Mouse (Mus musculus) gastrocnemius, postnatal 25 days (tissue): Measurements from ENCODE around the gene Aif1. TPM values are rescaled to one million over a fixed set of nuclear protein-coding genes. Genes with fewer than 3 reads are reported as not detected.

Experiments
- DNase-seq: peaks from one replicate; pipeline ENCODE4 v3.0.0; 2022
- long read RNA-seq, 2 experiments: library from polyadenylated mRNA; stranded (forward); transcript quantifications; one replicate each; pipeline ENCODE4 v2.0.0; 2021
- total RNA-seq, 2 experiments: library from RNA; stranded (reverse); gene quantifications; 1 replicate in 1 of 2; 2 replicates in 1 of 2; pipeline ENCODE4 v1.2.3; 2021

Gene Aif1
- 1 to 10 TPM in 1 of 2 experiments, under 1 TPM in 1; 0.97 to 1.4 TPM for total RNA-seq
- long read RNA-seq, experiment 1, partial matches to known transcripts, result 0 of 2 reads
- long read RNA-seq, experiment 1, other reads (novel, unspliced or antisense), result 0 of 2 reads
- long read RNA-seq, experiment 2, partial matches to known transcripts, result 0 of 1 reads
- long read RNA-seq, experiment 2, other reads (novel, unspliced or antisense), result 1 of 1 reads

GRCm38 (mm10) chr17:35175968-35176367 lies at the start of gene Aif1:
Gene Aif1 (minus strand): TSS chr17:35176068.
- no peak for DNase-seq

GRCm38 (mm10) chr17:35225456-35225855 lies 49.6 kb upstream of the Aif1 start:
- DNase-seq, result no peak

GRCm38 (mm10) chr17:35224641-35225040 lies 48.8 kb upstream of the Aif1 start:
- no peak for DNase-seq

- no peak for DNase-seq
These were observed 46.4 kb upstream of the Aif1 start for GRCm38 (mm10) chr17:35222299-35222698.

GRCm38 (mm10) chr17:35220156-35220952 lies 44.5 kb upstream of the Aif1 start, which contains the start of gene Gm16181:
Gene Gm16181 (plus strand): TSS chr17:35220834.
- peak; percentile 56 for DNase-seq

GRCm38 (mm10) chr17:35219601-35220041 lies 43.8 kb upstream of the Aif1 start:
- DNase-seq, result no peak

GRCm38 (mm10) chr17:35218516-35219193 lies 42.8 kb upstream of the Aif1 start:
- no peak for DNase-seq

- no peak for DNase-seq
These were observed 37.2 kb upstream of the Aif1 start for GRCm38 (mm10) chr17:35213071-35213470.

- DNase-seq, result no peak
These were observed 34.7 kb upstream of the Aif1 start for GRCm38 (mm10) chr17:35210593-35210992.

- DNase-seq, result no peak
These were observed 34.1 kb upstream of the Aif1 start for GRCm38 (mm10) chr17:35209785-35210535.

- DNase-seq, result no peak
These were observed 29.5 kb upstream of the Aif1 start for GRCm38 (mm10) chr17:35205380-35205769.

- no peak for DNase-seq
These were observed 28.9 kb upstream of the Aif1 start, which contains the start of gene Lta for GRCm38 (mm10) chr17:35204494-35205379. Gene Lta (minus strand): TSS chr17:35205351.

GRCm38 (mm10) chr17:35202442-35202841 lies 26.6 kb upstream of the Aif1 start:
- no peak for DNase-seq

GRCm38 (mm10) chr17:35201787-35202186 lies 25.9 kb upstream of the Aif1 start, which contains the start of gene Tnf:
Gene Tnf (minus strand): TSS chr17:35202007.
- DNase-seq, result peak; percentile 61

GRCm38 (mm10) chr17:35201128-35201527 lies 25.3 kb upstream of the Aif1 start:
- no peak for DNase-seq

- DNase-seq, result peak; percentile 38
These were observed 24.5 kb upstream of the Aif1 start for GRCm38 (mm10) chr17:35200398-35200797.

GRCm38 (mm10) chr17:35198946-35199345 lies 23.1 kb upstream of the Aif1 start:
- no peak for DNase-seq

GRCm38 (mm10) chr17:35198029-35198428 lies 22.2 kb upstream of the Aif1 start:
- DNase-seq, result no peak

- no peak for DNase-seq
These were observed 21.3 kb upstream of the Aif1 start for GRCm38 (mm10) chr17:35197126-35197525.

GRCm38 (mm10) chr17:35196321-35196641 lies 20.4 kb upstream of the Aif1 start:
- DNase-seq, result no peak
